Mouse (Mus musculus) hindbrain, embryonic 13.5 days (tissue): ENCODE measurements around the gene Diexf. TPM values are rescaled to one million over a fixed set of nuclear protein-coding genes. Genes with fewer than 3 reads are reported as not detected.

Experiments used
- ATAC-seq: fragments of 200-750 bp; cut with Nextera tagmentation; 2 replicates; pipeline ENCODE4 v1.8.0; 2017; ENCODE audit warnings: moderate TSS enrichment; ENCODE audit not compliant: low FRiP score
- H3K27ac ChIP-seq: fragments of 300-500 bp; sonication (generic); 2 replicates; pipeline ENCODE4 v1.5.1; 2015; ENCODE audit warnings: inconsistent platforms, mild to moderate bottlenecking, moderate library complexity
- H3K27me3 ChIP-seq: fragments of 300-500 bp; sonication (generic); 2 replicates; pipeline ENCODE4 v1.6.1; 2015; ENCODE audit warnings: mild to moderate bottlenecking, inconsistent platforms
- H3K36me3 ChIP-seq: fragments of 300-500 bp; sonication (generic); 2 replicates; pipeline ENCODE4 v1.6.1; 2015; ENCODE audit warnings: mild to moderate bottlenecking, inconsistent platforms
- H3K4me1 ChIP-seq: fragments of 300-500 bp; sonication (generic); replicated peaks from 2 replicates; pipeline ENCODE4 v1.6.1; 2015; ENCODE audit warnings: inconsistent platforms
- H3K4me2 ChIP-seq: fragments of 300-500 bp; sonication (generic); 2 replicates; pipeline ENCODE4 v1.6.1; 2015; ENCODE audit warnings: inconsistent platforms, mild to moderate bottlenecking, moderate library complexity
- H3K4me3 ChIP-seq: fragments of 300-500 bp; sonication (generic); 2 replicates; pipeline ENCODE4 v1.5.1; 2015; ENCODE audit warnings: mild to moderate bottlenecking, inconsistent platforms
- H3K9ac ChIP-seq: fragments of 300-500 bp; sonication (generic); 2 replicates; pipeline ENCODE4 v1.6.1; 2015; ENCODE audit warnings: mild to moderate bottlenecking, inconsistent platforms
- H3K9me3 ChIP-seq: fragments of 300-500 bp; sonication (generic); 2 replicates; pipeline ENCODE4 v1.6.1; 2016; ENCODE audit warnings: inconsistent platforms
- WGBS: fragments of 180-500 bp; shearing (Covaris S2); methylation state at CpG from one replicate; pipeline ENCODE4 v1.1.7; 2015; 5-methylcytosine and 5-hydroxymethylcytosine counted together
- polyA plus RNA-seq: library from polyadenylated mRNA; unstranded; fragments of >200 nt; fragmentation: Nextera tagmentation; extraction: Ambion mirVana; gene quantifications from 2 replicates; pipeline ENCODE4 v1.2.1, GENCODE M21; 2015

Gene Diexf
- polyA plus RNA-seq, result 7.1 and 7.4 TPM in 2 replicates

- H3K27ac ChIP-seq, result peak within 1 kb of the TSS; percentile 80
- H3K36me3 ChIP-seq, result peaks cover 21% of the 10 kb centered on the region
- no peaks in the 10 kb centered on the region for H3K27me3 ChIP-seq
- H3K9ac ChIP-seq, result peak within 1 kb of the TSS; percentile 88
- H3K4me3 ChIP-seq, result peak within 1 kb of the TSS; percentile 97
- ATAC-seq, result peak; percentile 94
- no peaks in the 10 kb centered on the region for H3K9me3 ChIP-seq
- peak within 1 kb of the TSS; percentile 70 for H3K4me2 ChIP-seq
- WGBS, result under 1% methylated on average over 61 of the region's 61 CpGs
- peaks cover 23% of the 10 kb centered on the region for H3K4me1 ChIP-seq
These were observed at the start of gene Diexf for GRCm38 (mm10) chr1:193129786-193130455. Diexf (minus strand) TSS chr1:193130272.

DNA sequence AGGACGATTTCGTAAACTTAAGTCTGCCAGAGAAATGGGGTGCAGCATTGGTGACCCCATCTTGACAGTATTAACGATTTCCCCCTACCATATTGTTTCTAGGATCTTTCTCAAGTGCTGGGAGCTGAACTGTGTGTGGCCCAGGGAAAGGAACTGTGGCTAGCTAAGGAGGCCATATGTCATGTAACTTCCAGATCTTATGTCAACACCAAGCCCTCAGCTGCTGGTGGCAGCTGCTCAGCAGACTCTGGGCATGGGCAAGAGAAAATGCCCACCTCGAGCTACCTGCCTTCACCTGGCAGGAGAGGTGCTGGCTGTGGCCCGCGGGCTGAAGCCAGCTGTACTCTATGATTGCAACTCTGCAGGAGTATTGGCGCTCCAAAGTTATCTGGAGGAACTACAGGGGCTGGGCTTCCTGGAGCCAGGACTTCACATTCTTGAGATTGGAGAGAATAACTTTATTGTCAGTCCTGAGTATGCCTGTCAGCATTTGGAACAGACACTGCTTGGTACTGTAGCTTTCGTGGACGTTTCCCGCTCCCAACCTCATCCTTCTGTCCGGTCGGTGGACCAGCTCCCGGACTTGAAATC lies 44.2 kb upstream of the Diexf start:
- WGBS, result 94% methylated on average over 13 of the region's 13 CpGs
- H3K9ac ChIP-seq, result peak overlapping the region; percentile 69
- no peaks in the 10 kb centered on the region for H3K27me3 ChIP-seq
- H3K4me1 ChIP-seq, result peaks cover 40% of the 10 kb centered on the region
- peak overlapping the region; percentile 71 for H3K4me3 ChIP-seq
- ATAC-seq, result no peak
- peak overlapping the region; percentile 81; the same call in 1 of the 2 replicates for H3K27ac ChIP-seq
- H3K4me2 ChIP-seq, result peak overlapping the region; percentile 66
- no peaks in the 10 kb centered on the region for H3K9me3 ChIP-seq
- H3K36me3 ChIP-seq, result no peaks in the 10 kb centered on the region

- Histone ChIP-seq H3K4me1 (peaks cover 43% of the 10 kb centered on the region), H3K9ac (peak overlapping the region; percentile 69), H3K27me3 (no peaks in the 10 kb centered on the region), H3K4me2 (peak overlapping the region; percentile 66), H3K27ac (peak overlapping the region; percentile 81), H3K4me3 (peak overlapping the region; percentile 71), H3K36me3 (no peaks in the 10 kb centered on the region), H3K9me3 (no peaks in the 10 kb centered on the region)
- 22% methylated on average over 9 of the region's 9 CpGs for WGBS
- no peak for ATAC-seq
These were observed 43.7 kb upstream of the Diexf start for GRCm38 (mm10) chr1:193173810-193174129.

GRCm38 (mm10) chr1:193172991-193173809 lies 43.1 kb upstream of the Diexf start:
- peak overlapping the region; percentile 81 for H3K27ac ChIP-seq
- 1% methylated on average over 48 of the region's 48 CpGs for WGBS
- H3K4me1 ChIP-seq, result peaks cover 43% of the 10 kb centered on the region
- no peaks in the 10 kb centered on the region for H3K9me3 ChIP-seq
- ATAC-seq, result peak; percentile 99
- peak overlapping the region; percentile 87 for H3K9ac ChIP-seq
- H3K27me3 ChIP-seq, result no peaks in the 10 kb centered on the region
- peak overlapping the region; percentile 71 for H3K4me3 ChIP-seq
- H3K36me3 ChIP-seq, result no peaks in the 10 kb centered on the region
- H3K4me2 ChIP-seq, result peak overlapping the region; percentile 66

DNA sequence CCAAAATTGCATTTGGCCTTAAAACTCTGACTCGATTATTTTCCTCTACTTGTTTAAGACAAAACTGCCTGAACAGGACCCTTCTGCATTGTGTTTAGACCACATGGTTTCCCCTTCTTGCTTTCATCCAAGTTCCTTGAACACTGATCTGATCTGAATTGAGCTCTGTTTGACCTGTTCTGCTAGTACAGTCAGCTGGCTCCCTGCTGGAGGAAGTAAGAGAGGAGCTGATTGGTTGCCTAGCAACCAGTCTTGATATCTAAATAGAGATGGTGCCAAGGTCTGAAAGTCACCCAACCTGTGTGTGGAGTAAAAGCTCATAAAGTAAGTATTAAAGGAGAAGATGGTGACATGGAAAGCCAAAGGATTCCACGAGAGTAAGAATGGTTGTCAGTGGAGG lies 39.8 kb upstream of the Diexf start:
- H3K4me3 ChIP-seq, result no peak overlapping the region
- no peak for ATAC-seq
- H3K4me1 ChIP-seq, result peaks cover 35% of the 10 kb centered on the region
- no peak overlapping the region for H3K27ac ChIP-seq
- H3K36me3 ChIP-seq, result no peaks in the 10 kb centered on the region
- H3K4me2 ChIP-seq, result no peak overlapping the region
- no peaks in the 10 kb centered on the region for H3K9me3 ChIP-seq
- H3K9ac ChIP-seq, result no peak overlapping the region
- H3K27me3 ChIP-seq, result no peaks in the 10 kb centered on the region
- WGBS, result 78% methylated on average over 2 of the region's 2 CpGs

GRCm38 (mm10) chr1:193169228-193169627 lies 39.2 kb upstream of the Diexf start:
- H3K4me2 ChIP-seq, result no peak overlapping the region
- ATAC-seq, result no peak

GRCm38 (mm10) chr1:193167746-193168145 lies 37.7 kb upstream of the Diexf start, which contains the start of gene A130010J15Rik:
A130010J15Rik (plus strand) TSS chr1:193168046.
- H3K4me2 ChIP-seq, result no peak within 1 kb of the TSS
- H3K27me3 ChIP-seq, result no peaks in the 10 kb centered on the region
- H3K36me3 ChIP-seq, result no peaks in the 10 kb centered on the region
- no peak within 1 kb of the TSS for H3K9ac ChIP-seq
- ATAC-seq, result no peak
- H3K4me3 ChIP-seq, result no peak within 1 kb of the TSS
- H3K27ac ChIP-seq, result no peak within 1 kb of the TSS
- no peaks in the 10 kb centered on the region for H3K9me3 ChIP-seq
- H3K4me1 ChIP-seq, result peaks cover 24% of the 10 kb centered on the region
- WGBS, result 97% methylated on average over 3 of the region's 3 CpGs

More at GRCm38 (mm10) chr1:193169228-193169627, 39.2 kb upstream of the Diexf start:
- H3K9ac ChIP-seq, result no peak overlapping the region
- H3K36me3 ChIP-seq, result no peaks in the 10 kb centered on the region
- no peak overlapping the region for H3K4me3 ChIP-seq
- H3K27me3 ChIP-seq, result no peaks in the 10 kb centered on the region
- no peaks in the 10 kb centered on the region for H3K9me3 ChIP-seq
- H3K4me1 ChIP-seq, result peaks cover 29% of the 10 kb centered on the region
- no peak overlapping the region for H3K27ac ChIP-seq
- WGBS, result 89% methylated on average over 7 of the region's 7 CpGs

- Histone ChIP-seq H3K9ac (peak overlapping the region; percentile 20; the same call in 1 of the 2 replicates), H3K36me3 (no peaks in the 10 kb centered on the region), H3K27me3 (peaks cover 15% of the 10 kb centered on the region), H3K4me1 (peaks cover 7% of the 10 kb centered on the region; the same call in 1 of the 2 replicates), H3K9me3 (no peaks in the 10 kb centered on the region), H3K4me2 (peak overlapping the region; percentile 34), H3K27ac (no peak overlapping the region), H3K4me3 (peak overlapping the region; percentile 21; the same call in 1 of the 2 replicates)
- ATAC-seq, result no peak
- 17% methylated on average over 18 of the region's 18 CpGs for WGBS
These were observed 30.4 kb upstream of the Diexf start for GRCm38 (mm10) chr1:193160317-193161032.

DNA sequence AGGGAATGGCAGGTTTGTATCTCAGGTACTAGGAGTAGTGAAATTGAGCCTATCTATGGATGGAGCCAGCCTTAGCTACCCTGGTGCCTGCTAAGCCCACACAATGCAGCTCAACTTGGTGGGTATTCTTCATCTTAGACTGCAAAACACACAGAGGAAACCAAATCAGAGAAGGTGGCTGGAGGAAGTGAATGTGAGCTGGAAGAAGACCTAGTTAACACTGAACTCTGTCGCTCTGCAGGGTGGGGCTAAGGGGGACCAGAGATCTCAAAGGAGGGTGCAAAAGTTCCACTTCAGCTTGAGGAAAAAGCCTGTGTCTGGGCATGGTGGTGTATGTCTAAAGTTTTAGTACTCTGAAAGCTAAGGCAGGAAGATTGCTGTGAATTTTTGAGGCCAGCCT lies 29.5 kb upstream of the Diexf start:
- peaks cover 24% of the 10 kb centered on the region for H3K27me3 ChIP-seq
- H3K9me3 ChIP-seq, result no peaks in the 10 kb centered on the region
- no peak overlapping the region for H3K4me3 ChIP-seq
- H3K4me1 ChIP-seq, result peaks cover 7% of the 10 kb centered on the region; the same call in 1 of the 2 replicates
- no peaks in the 10 kb centered on the region for H3K36me3 ChIP-seq
- WGBS, result 55% methylated on average over 1 of the region's 1 CpGs
- no peak overlapping the region for H3K9ac ChIP-seq
- no peak overlapping the region for H3K4me2 ChIP-seq
- no peak overlapping the region for H3K27ac ChIP-seq
- no peak for ATAC-seq

GRCm38 (mm10) chr1:193159163-193159562 lies 29.1 kb upstream of the Diexf start:
- 64% methylated on average over 3 of the region's 3 CpGs for WGBS
- H3K4me2 ChIP-seq, result no peak overlapping the region
- H3K27me3 ChIP-seq, result peaks cover 28% of the 10 kb centered on the region
- no peak overlapping the region for H3K4me3 ChIP-seq
- no peak overlapping the region for H3K27ac ChIP-seq
- no peaks in the 10 kb centered on the region for H3K36me3 ChIP-seq
- no peaks in the 10 kb centered on the region for H3K9me3 ChIP-seq
- H3K4me1 ChIP-seq, result peaks cover 7% of the 10 kb centered on the region; the same call in 1 of the 2 replicates
- no peak overlapping the region for H3K9ac ChIP-seq
- ATAC-seq, result no peak

DNA sequence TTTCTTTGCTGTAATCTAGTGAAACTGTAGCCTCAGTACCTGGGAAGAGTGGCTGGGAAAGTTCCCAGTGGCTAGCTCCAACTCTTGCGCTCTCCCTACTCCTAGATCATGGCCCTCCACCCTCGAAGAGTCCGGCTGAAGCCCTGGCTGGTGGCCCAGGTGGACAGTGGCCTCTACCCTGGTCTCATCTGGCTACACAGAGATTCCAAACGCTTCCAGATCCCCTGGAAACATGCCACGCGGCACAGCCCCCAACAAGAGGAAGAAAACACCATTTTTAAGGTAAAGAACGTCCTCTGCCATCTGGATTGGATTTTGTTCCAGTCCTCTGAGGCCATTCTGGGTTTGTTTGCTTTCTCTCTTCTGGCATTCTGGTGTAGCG lies 27.0 kb upstream of the Diexf start:
- H3K4me2 ChIP-seq, result no peak overlapping the region
- no peak overlapping the region for H3K9ac ChIP-seq
- ATAC-seq, result no peak
- peaks cover 17% of the 10 kb centered on the region for H3K4me1 ChIP-seq
- no peak overlapping the region for H3K27ac ChIP-seq
- no peaks in the 10 kb centered on the region for H3K9me3 ChIP-seq
- H3K36me3 ChIP-seq, result no peaks in the 10 kb centered on the region
- no peak overlapping the region for H3K4me3 ChIP-seq
- H3K27me3 ChIP-seq, result peaks cover 49% of the 10 kb centered on the region
- WGBS, result 87% methylated on average over 8 of the region's 8 CpGs
